Mouse (Mus musculus): Measurements from ENCODE around the gene Mill1. TPM values are rescaled to one million over a fixed set of nuclear protein-coding genes. Genes with fewer than 3 reads are reported as not detected.

Gene Mill1
- polyA plus RNA-seq (2015; fragmentation: Illumina TruSeq; extraction: RNeasy Lipid Tissue Mini Kit (QIAGEN cat#74804); ENCODE audit: low read depth, low replicate concordance), result not detected

GRCm38 (mm10) chr7:18245047-18245446 lies at the start of gene Mill1:
TSS of gene Mill1 (plus strand) at chr7:18245347.

Other genes starting within 250 kb of the Mill1 start
- not detected for gene Ceacam13, start 235.5 kb upstream of the Mill1 start, polyA plus RNA-seq (2015; fragmentation: Illumina TruSeq; extraction: RNeasy Lipid Tissue Mini Kit (QIAGEN cat#74804); ENCODE audit: low read depth, low replicate concordance)
- gene Ceacam12, start 179.4 kb upstream of the Mill1 start, polyA plus RNA-seq (2015; fragmentation: Illumina TruSeq; extraction: RNeasy Lipid Tissue Mini Kit (QIAGEN cat#74804); ENCODE audit: low read depth, low replicate concordance), result not detected
- gene Igfl3, start 68.9 kb upstream of the Mill1 start, polyA plus RNA-seq (2015; fragmentation: Illumina TruSeq; extraction: RNeasy Lipid Tissue Mini Kit (QIAGEN cat#74804); ENCODE audit: low read depth, low replicate concordance), result not detected
- gene Psg18, start 109.7 kb downstream of the Mill1 start, polyA plus RNA-seq (2015; fragmentation: Illumina TruSeq; extraction: RNeasy Lipid Tissue Mini Kit (QIAGEN cat#74804); ENCODE audit: low read depth, low replicate concordance), result not detected
- not detected for gene Psg28, start 186.7 kb downstream of the Mill1 start, polyA plus RNA-seq (2015; fragmentation: Illumina TruSeq; extraction: RNeasy Lipid Tissue Mini Kit (QIAGEN cat#74804); ENCODE audit: low read depth, low replicate concordance)
- gene Psg26, start 238.8 kb downstream of the Mill1 start, polyA plus RNA-seq (2015; fragmentation: Illumina TruSeq; extraction: RNeasy Lipid Tissue Mini Kit (QIAGEN cat#74804); ENCODE audit: low read depth, low replicate concordance), result not detected